ENCODE assay signal across 8 mouse cellular contexts in genomic region chr17:4974736-4975135, GRCm38 (mm10). TPM values are rescaled to one million over a fixed set of nuclear protein-coding genes. Genes with fewer than 3 reads are reported as not detected.
DNase-seq lines count a peak whose midpoint lies in the region; ATAC-seq lines count a peak whose summit lies in the region.

No protein-coding gene starts in this region.

- no peak overlapping the region for H3K4me3 ChIP-seq in midbrain, embryonic 16.5 days (ENCODE audit: low read depth, low read length)
- no peak overlapping the region for H3K4me3 ChIP-seq in midbrain, embryonic 13.5 days (replicated peaks)
- no peak overlapping the region for H3K4me3 ChIP-seq in midbrain, embryonic 10.5 days

- H3K36me3 ChIP-seq in midbrain, embryonic 16.5 days (ENCODE audit: control insufficient read depth, insufficient read depth, low read length) = no peaks in the 10 kb centered on the region
- no peaks in the 10 kb centered on the region for H3K36me3 ChIP-seq in midbrain, embryonic 13.5 days
- H3K36me3 ChIP-seq in midbrain, embryonic 10.5 days = no peaks in the 10 kb centered on the region

- 79% methylated on average over 11 of the region's 11 CpGs for WGBS in midbrain, embryonic 16.5 days
- 85% methylated on average over 11 of the region's 11 CpGs for WGBS in midbrain, embryonic 13.5 days
- 87% methylated on average over 11 of the region's 11 CpGs for WGBS in midbrain, embryonic 10.5 days

- H3K27me3 ChIP-seq in midbrain, embryonic 16.5 days (ENCODE audit: control insufficient read depth, insufficient read depth, low read depth, low read length) = no peaks in the 10 kb centered on the region; the same call in 1 of the 2 replicates
- H3K27me3 ChIP-seq in midbrain, embryonic 13.5 days = peaks cover 7% of the 10 kb centered on the region; the same call in 1 of the 2 replicates
- H3K27me3 ChIP-seq in midbrain, embryonic 10.5 days (ENCODE audit: low read depth, poor library complexity, severe bottlenecking) = no peaks in the 10 kb centered on the region

- H3K27ac ChIP-seq in midbrain, embryonic 16.5 days (ENCODE audit: low read length) = no peak overlapping the region
- H3K27ac ChIP-seq in midbrain, embryonic 13.5 days = no peak overlapping the region
- no peak overlapping the region for H3K27ac ChIP-seq in midbrain, embryonic 10.5 days (replicated peaks)

- 0 out of 2 replicates have a peak, but pooled peaks have one; percentile 42 for ATAC-seq in midbrain, embryonic 16.5 days
- no peak for ATAC-seq in midbrain, embryonic 13.5 days

- DNase-seq in cerebellum, postnatal 14 days = peak; percentile 97 to 98
- DNase-seq in heart, postnatal 14 days = peak; percentile 77 to 91
- peak; percentile 28 to 59 for DNase-seq in left cerebral cortex, postnatal 25 days (ENCODE audit: low spot score in 2 of 2)
- DNase-seq in right cerebral cortex, postnatal 25 days = peak; percentile 37
- DNase-seq in thymus, postnatal 0 days (ENCODE audit: low spot score) = no peak
- no peak for DNase-seq in midbrain, embryonic 10.5 days (ENCODE audit: low spot score)

- no peak overlapping the region for H3K9ac ChIP-seq in midbrain, embryonic 16.5 days (ENCODE audit: low read depth, low read length)
- no peak overlapping the region for H3K9ac ChIP-seq in midbrain, embryonic 13.5 days (replicated peaks)

- no peaks in the 10 kb centered on the region for H3K4me1 ChIP-seq in midbrain, embryonic 16.5 days (ENCODE audit: control insufficient read depth, insufficient read depth, low read length)
- H3K4me1 ChIP-seq in midbrain, embryonic 13.5 days (replicated peaks) = no peaks in the 10 kb centered on the region
- no peaks in the 10 kb centered on the region for H3K4me1 ChIP-seq in midbrain, embryonic 10.5 days

- H3K4me2 ChIP-seq in midbrain, embryonic 16.5 days (ENCODE audit: low read length) = no peak overlapping the region
- no peak overlapping the region for H3K4me2 ChIP-seq in midbrain, embryonic 13.5 days (replicated peaks)

- intact Hi-C loops in heart, postnatal 14 days (cut with DNase I) = no loop called here
- intact Hi-C loops in left cerebral cortex, postnatal 25 days (cut with DNase I) = no loop called here

- no peaks in the 10 kb centered on the region for H3K9me3 ChIP-seq in midbrain, embryonic 16.5 days (replicated peaks; ENCODE audit: control insufficient read depth, low read length, poor library complexity, severe bottlenecking)
- 0 out of 2 replicates have a peak, but pooled peaks cover 4% of the 10 kb centered on the region for H3K9me3 ChIP-seq in midbrain, embryonic 13.5 days
- no peaks in the 10 kb centered on the region for H3K9me3 ChIP-seq in midbrain, embryonic 10.5 days (replicated peaks)

RNA-seq across cellular contexts. Expression of gene Arid1b, which starts 19.4 kb away (rescaled TPM):
- 13.1 and 13.2 TPM in 2 replicates for polyA plus RNA-seq in midbrain, embryonic 16.5 days (2015; fragmentation: Nextera tagmentation; extraction: Ambion mirVana)
- 14.0 and 14.8 TPM in 2 replicates for polyA plus RNA-seq in midbrain, embryonic 13.5 days (2015; fragmentation: Nextera tagmentation; extraction: Ambion mirVana)
- total RNA-seq in heart, postnatal 14 days (2021) = 10 to 100 TPM; 33.6 to 36.6 TPM
- total RNA-seq in left cerebral cortex, postnatal 25 days (2021) = 10 to 100 TPM; 73.6 to 79.6 TPM
- 10.9 and 12.6 TPM in 2 replicates for polyA plus RNA-seq in thymus, postnatal 0 days (2015; fragmentation: Nextera tagmentation; extraction: Ambion mirVana)
- 8.9 and 10.8 TPM in 2 replicates for polyA plus RNA-seq in midbrain, embryonic 10.5 days (2016; fragmentation: Nextera tagmentation; extraction: Ambion mirVana)

Comparison
In these comparisons a context has a peak if more than half of its experiments do, and no peak if none do; other contexts are left out.
1. DNase-seq: peak in cerebellum, postnatal 14 days (2 of 2), heart, postnatal 14 days (2 of 2), left cerebral cortex, postnatal 25 days (2 of 2) and right cerebral cortex, postnatal 25 days (single experiment); none in thymus, postnatal 0 days (single experiment) and midbrain, embryonic 10.5 days (single experiment).